Mouse (Mus musculus) midbrain, embryonic 13.5 days (tissue): ENCODE measurements at regions not wholly inside any gene's neighbourhood (a gene's known extent, or its start where the extent isn't known, plus 50 kb on each side); places are given as distances from the start of the nearest gene placed in this dataset.

Experiments
- ATAC-seq: fragments of 200-750 bp; cut with Nextera tagmentation; 2 replicates; pipeline ENCODE4 v1.8.0; 2017; ENCODE audit warnings: mild to moderate bottlenecking, moderate TSS enrichment, moderate library complexity
- H3K27ac ChIP-seq: fragments of 300-500 bp; sonication (generic); 2 replicates; pipeline ENCODE4 v1.5.1; 2015; ENCODE audit warnings: inconsistent platforms, mild to moderate bottlenecking, moderate library complexity
- H3K27me3 ChIP-seq: fragments of 300-500 bp; sonication (generic); 2 replicates; pipeline ENCODE4 v1.6.1; 2015; ENCODE audit warnings: mild to moderate bottlenecking, inconsistent platforms
- H3K36me3 ChIP-seq: fragments of 300-500 bp; sonication (generic); 2 replicates; pipeline ENCODE4 v1.6.1; 2015; ENCODE audit warnings: mild to moderate bottlenecking, inconsistent platforms
- H3K4me1 ChIP-seq: fragments of 300-500 bp; sonication (generic); replicated peaks from 2 replicates; pipeline ENCODE4 v1.6.1; 2015; ENCODE audit warnings: inconsistent platforms
- H3K4me2 ChIP-seq: fragments of 300-500 bp; sonication (generic); replicated peaks from 2 replicates; pipeline ENCODE4 v1.6.1; 2015; ENCODE audit warnings: moderate library complexity, mild to moderate bottlenecking, inconsistent platforms
- H3K4me3 ChIP-seq: fragments of 300-500 bp; sonication (generic); replicated peaks from 2 replicates; pipeline ENCODE4 v1.5.1; 2015; ENCODE audit warnings: mild to moderate bottlenecking, inconsistent platforms
- H3K9ac ChIP-seq: fragments of 300-500 bp; sonication (generic); replicated peaks from 2 replicates; pipeline ENCODE4 v1.6.1; 2015; ENCODE audit warnings: mild to moderate bottlenecking, inconsistent platforms
- H3K9me3 ChIP-seq: fragments of 300-500 bp; sonication (generic); 2 replicates; pipeline ENCODE4 v1.6.1; 2016; ENCODE audit warnings: mild to moderate bottlenecking, inconsistent platforms
- WGBS: fragments of 180-500 bp; shearing (Covaris S2); methylation state at CpG from one replicate; pipeline ENCODE4 v1.1.7; 2015; 5-methylcytosine and 5-hydroxymethylcytosine counted together

GRCm38 (mm10) chr17:64943213-64943612 is 107.3 kb upstream of the 4930583I09Rik start:
- no peak for ATAC-seq
- Histone ChIP-seq H3K36me3 (no peaks in the 10 kb centered on the region), H3K9ac (no peak overlapping the region), H3K27me3 (no peaks in the 10 kb centered on the region), H3K27ac (no peak overlapping the region), H3K4me2 (no peak overlapping the region), H3K9me3 (no peaks in the 10 kb centered on the region), H3K4me1 (no peaks in the 10 kb centered on the region), H3K4me3 (no peak overlapping the region)
- 97% methylated on average over 2 of the region's 2 CpGs for WGBS

GRCm38 (mm10) chr17:64941555-64941954 is 105.7 kb upstream of the 4930583I09Rik start:
- H3K27ac ChIP-seq, result no peak overlapping the region
- 92% methylated on average over 6 of the region's 6 CpGs for WGBS
- H3K27me3 ChIP-seq, result no peaks in the 10 kb centered on the region
- no peak overlapping the region for H3K9ac ChIP-seq
- H3K4me3 ChIP-seq, result no peak overlapping the region
- no peaks in the 10 kb centered on the region for H3K36me3 ChIP-seq
- no peaks in the 10 kb centered on the region for H3K9me3 ChIP-seq
- peaks cover 9% of the 10 kb centered on the region; the same call in 1 of the 2 replicates for H3K4me1 ChIP-seq
- no peak for ATAC-seq
- no peak overlapping the region for H3K4me2 ChIP-seq

- H3K27ac ChIP-seq, result no peak overlapping the region
- H3K36me3 ChIP-seq, result no peaks in the 10 kb centered on the region
- no peak overlapping the region for H3K9ac ChIP-seq
- ATAC-seq, result no peak
- peaks cover 9% of the 10 kb centered on the region; the same call in 1 of the 2 replicates for H3K4me1 ChIP-seq
- 94% methylated on average over 4 of the region's 4 CpGs for WGBS
- H3K4me2 ChIP-seq, result no peak overlapping the region
- no peaks in the 10 kb centered on the region for H3K9me3 ChIP-seq
- no peaks in the 10 kb centered on the region for H3K27me3 ChIP-seq
- H3K4me3 ChIP-seq, result no peak overlapping the region
Measured at GRCm38 (mm10) chr17:64935683-64936082, 99.8 kb upstream of the 4930583I09Rik start.

GRCm38 (mm10) chr17:64934411-64934810 is 98.5 kb upstream of the 4930583I09Rik start:
- Histone ChIP-seq H3K9ac (no peak overlapping the region), H3K4me3 (no peak overlapping the region), H3K4me2 (no peak overlapping the region), H3K27me3 (no peaks in the 10 kb centered on the region), H3K4me1 (peaks cover 9% of the 10 kb centered on the region; the same call in 1 of the 2 replicates), H3K9me3 (no peaks in the 10 kb centered on the region), H3K27ac (no peak overlapping the region), H3K36me3 (no peaks in the 10 kb centered on the region)
- WGBS, result 74% methylated on average over 1 of the region's 1 CpGs
- no peak for ATAC-seq

- no peaks in the 10 kb centered on the region for H3K36me3 ChIP-seq
- no peak overlapping the region for H3K9ac ChIP-seq
- H3K9me3 ChIP-seq, result no peaks in the 10 kb centered on the region
- no peak overlapping the region for H3K27ac ChIP-seq
- H3K4me2 ChIP-seq, result no peak overlapping the region
- WGBS, result 41% methylated on average over 7 of the region's 7 CpGs
- no peak overlapping the region for H3K4me3 ChIP-seq
- H3K27me3 ChIP-seq, result no peaks in the 10 kb centered on the region
- no peak for ATAC-seq
- H3K4me1 ChIP-seq, result no peaks in the 10 kb centered on the region
Measured at GRCm38 (mm10) chr17:64930816-64931428, 95.1 kb upstream of the 4930583I09Rik start.

GRCm38 (mm10) chr17:64923762-64924161 is 87.9 kb upstream of the 4930583I09Rik start:
- Histone ChIP-seq H3K27ac (no peak overlapping the region), H3K27me3 (no peaks in the 10 kb centered on the region), H3K9ac (no peak overlapping the region), H3K36me3 (no peaks in the 10 kb centered on the region), H3K9me3 (no peaks in the 10 kb centered on the region), H3K4me2 (no peak overlapping the region), H3K4me1 (no peaks in the 10 kb centered on the region), H3K4me3 (no peak overlapping the region)
- WGBS, result 89% methylated on average over 5 of the region's 5 CpGs
- ATAC-seq, result no peak

GRCm38 (mm10) chr17:64922235-64922634 is 86.4 kb upstream of the 4930583I09Rik start:
- no peak overlapping the region for H3K4me3 ChIP-seq
- no peaks in the 10 kb centered on the region for H3K27me3 ChIP-seq
- H3K36me3 ChIP-seq, result no peaks in the 10 kb centered on the region
- no peak overlapping the region for H3K9ac ChIP-seq
- ATAC-seq, result no peak
- no peak overlapping the region for H3K4me2 ChIP-seq
- H3K27ac ChIP-seq, result no peak overlapping the region
- WGBS, result 87% methylated on average over 4 of the region's 4 CpGs
- no peaks in the 10 kb centered on the region for H3K9me3 ChIP-seq
- no peaks in the 10 kb centered on the region for H3K4me1 ChIP-seq

GRCm38 (mm10) chr17:64920236-64920635 is 84.4 kb upstream of the 4930583I09Rik start:
- Histone ChIP-seq H3K4me3 (no peak overlapping the region), H3K9ac (no peak overlapping the region), H3K4me1 (peaks cover 11% of the 10 kb centered on the region), H3K9me3 (no peaks in the 10 kb centered on the region), H3K4me2 (no peak overlapping the region), H3K27ac (no peak overlapping the region), H3K36me3 (no peaks in the 10 kb centered on the region), H3K27me3 (no peaks in the 10 kb centered on the region)
- WGBS, result 87% methylated on average over 2 of the region's 2 CpGs
- no peak for ATAC-seq

- ATAC-seq, result no peak
- Histone ChIP-seq H3K9me3 (no peaks in the 10 kb centered on the region), H3K27me3 (no peaks in the 10 kb centered on the region), H3K9ac (no peak overlapping the region), H3K4me1 (peaks cover 27% of the 10 kb centered on the region), H3K4me3 (no peak overlapping the region), H3K4me2 (no peak overlapping the region), H3K36me3 (no peaks in the 10 kb centered on the region), H3K27ac (no peak overlapping the region)
- 94% methylated on average over 4 of the region's 4 CpGs for WGBS
Measured at GRCm38 (mm10) chr17:64917830-64918229, 82.0 kb upstream of the 4930583I09Rik start.

GRCm38 (mm10) chr17:64916657-64917056 is 80.8 kb upstream of the 4930583I09Rik start:
- Histone ChIP-seq H3K9me3 (no peaks in the 10 kb centered on the region), H3K36me3 (no peaks in the 10 kb centered on the region), H3K4me3 (no peak overlapping the region), H3K27me3 (no peaks in the 10 kb centered on the region), H3K27ac (no peak overlapping the region), H3K9ac (no peak overlapping the region), H3K4me2 (no peak overlapping the region), H3K4me1 (peaks cover 27% of the 10 kb centered on the region)
- 78% methylated on average over 6 of the region's 6 CpGs for WGBS
- no peak for ATAC-seq

GRCm38 (mm10) chr17:64915708-64916107 is 79.8 kb upstream of the 4930583I09Rik start:
- H3K4me3 ChIP-seq, result no peak overlapping the region
- no peaks in the 10 kb centered on the region for H3K27me3 ChIP-seq
- H3K4me2 ChIP-seq, result no peak overlapping the region
- 24% methylated on average over 3 of the region's 3 CpGs for WGBS
- H3K4me1 ChIP-seq, result peaks cover 27% of the 10 kb centered on the region
- no peak overlapping the region for H3K9ac ChIP-seq
- no peak for ATAC-seq
- no peaks in the 10 kb centered on the region for H3K36me3 ChIP-seq
- peak overlapping the region; percentile 5; the same call in 1 of the 2 replicates for H3K27ac ChIP-seq
- H3K9me3 ChIP-seq, result no peaks in the 10 kb centered on the region

- Histone ChIP-seq H3K4me3 (no peak overlapping the region), H3K9ac (no peak overlapping the region), H3K4me1 (peaks cover 27% of the 10 kb centered on the region), H3K27me3 (no peaks in the 10 kb centered on the region), H3K27ac (no peak overlapping the region), H3K36me3 (no peaks in the 10 kb centered on the region), H3K4me2 (no peak overlapping the region), H3K9me3 (no peaks in the 10 kb centered on the region)
- WGBS, result 9% methylated on average over 4 of the region's 4 CpGs
- peak; percentile 44; the same call in 1 of the 2 replicates for ATAC-seq
Measured at GRCm38 (mm10) chr17:64915025-64915424, 79.2 kb upstream of the 4930583I09Rik start.

- no peaks in the 10 kb centered on the region for H3K27me3 ChIP-seq
- no peak overlapping the region for H3K4me2 ChIP-seq
- H3K27ac ChIP-seq, result peak overlapping the region; percentile 36; the same call in 1 of the 2 replicates
- no peaks in the 10 kb centered on the region for H3K9me3 ChIP-seq
- peaks cover 27% of the 10 kb centered on the region for H3K4me1 ChIP-seq
- H3K36me3 ChIP-seq, result no peaks in the 10 kb centered on the region
- WGBS, result 43% methylated on average over 8 of the region's 8 CpGs
- no peak overlapping the region for H3K9ac ChIP-seq
- no peak overlapping the region for H3K4me3 ChIP-seq
- no peak for ATAC-seq
Measured at GRCm38 (mm10) chr17:64914302-64914701, 78.4 kb upstream of the 4930583I09Rik start.
